Mouse (Mus musculus) embryonic facial prominence, embryonic 10.5 days (tissue): ENCODE data around the gene Itpk1. TPM values are rescaled to one million over a fixed set of nuclear protein-coding genes. Genes with fewer than 3 reads are reported as not detected.

Experiments
- DNase-seq: peaks from one replicate; pipeline ENCODE4 v3.0.0-alpha.2; 2017; ENCODE audit warnings: low spot score
- H3K27ac ChIP-seq: fragments of 300-500 bp; sonication (generic); replicated peaks from 2 replicates; pipeline ENCODE4 v1.5.1; 2016; ENCODE audit warnings: mild to moderate bottlenecking
- H3K27me3 ChIP-seq: fragments of 300-500 bp; sonication (generic); replicated peaks from 2 replicates; pipeline ENCODE4 v1.6.1; 2016; ENCODE audit warnings: low read depth, mild to moderate bottlenecking; ENCODE audit not compliant: poor library complexity, severe bottlenecking
- H3K36me3 ChIP-seq: fragments of 300-500 bp; sonication (generic); replicated peaks from 2 replicates; pipeline ENCODE4 v1.6.1; 2016; ENCODE audit warnings: mild to moderate bottlenecking, moderate library complexity
- H3K4me1 ChIP-seq: fragments of 300-500 bp; sonication (generic); 2 replicates; pipeline ENCODE4 v1.6.1; 2016
- H3K4me3 ChIP-seq: fragments of 300-500 bp; sonication (generic); 2 replicates; pipeline ENCODE4 v1.5.1; 2016; ENCODE audit warnings: mild to moderate bottlenecking, moderate library complexity
- H3K9me3 ChIP-seq: fragments of 300-500 bp; sonication (generic); 2 replicates; pipeline ENCODE4 v1.6.1; 2016; ENCODE audit warnings: mild to moderate bottlenecking
- WGBS: fragments of 180-500 bp; shearing (Covaris S2); methylation state at CpG from one replicate; pipeline ENCODE4 v1.1.7; 2016; 5-methylcytosine and 5-hydroxymethylcytosine counted together
- polyA plus RNA-seq: library from polyadenylated mRNA; unstranded; fragments of >200 nt; fragmentation: Nextera tagmentation; extraction: Ambion mirVana; gene quantifications from 2 replicates; pipeline ENCODE4 v1.2.1, GENCODE M21; 2016

Itpk1 gene
- polyA plus RNA-seq, 1 experiment from 2014 or later = 13.7 TPM

- Histone ChIP-seq H3K27me3 (no peaks in the 10 kb centered on the region), H3K4me3 (no peak overlapping the region), H3K36me3 (no peaks in the 10 kb centered on the region), H3K27ac (0 out of 2 replicates have a peak overlapping the region, but pooled peaks have one; percentile 10), H3K9me3 (no peaks in the 10 kb centered on the region), H3K4me1 (peaks cover 13% of the 10 kb centered on the region)
- no peak for DNase-seq
- 80% methylated on average over 11 of the region's 11 CpGs for WGBS
These were observed 41.2 kb downstream of the Itpk1 start for GRCm38 (mm10) chr12:102663349-102664051.

DNA sequence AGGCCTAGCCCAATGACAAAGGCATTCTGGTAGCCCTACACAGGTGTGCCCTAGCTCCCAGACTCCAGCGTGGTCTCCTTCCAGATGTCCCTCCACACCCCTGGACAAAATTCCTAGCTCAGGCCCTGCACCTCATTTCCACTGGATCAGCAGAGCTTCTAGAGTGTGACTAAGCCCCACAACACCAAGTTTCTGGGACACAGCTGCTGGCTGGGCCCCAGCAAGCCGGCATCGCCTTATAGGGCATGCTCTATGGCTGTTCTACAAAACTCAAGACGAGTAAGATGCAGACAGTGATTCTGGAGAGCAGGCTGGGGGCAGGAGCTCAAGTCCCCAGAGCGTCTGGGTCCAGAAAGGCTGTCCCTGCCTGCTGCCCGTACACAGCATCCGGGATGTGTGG lies 43.0 kb downstream of the Itpk1 start:
- WGBS = 83% methylated on average over 7 of the region's 7 CpGs
- no peak for DNase-seq
- Histone ChIP-seq H3K4me3 (no peak overlapping the region), H3K27ac (peak overlapping the region; percentile 10), H3K9me3 (no peaks in the 10 kb centered on the region), H3K27me3 (no peaks in the 10 kb centered on the region), H3K36me3 (no peaks in the 10 kb centered on the region), H3K4me1 (peaks cover 15% of the 10 kb centered on the region)

DNA sequence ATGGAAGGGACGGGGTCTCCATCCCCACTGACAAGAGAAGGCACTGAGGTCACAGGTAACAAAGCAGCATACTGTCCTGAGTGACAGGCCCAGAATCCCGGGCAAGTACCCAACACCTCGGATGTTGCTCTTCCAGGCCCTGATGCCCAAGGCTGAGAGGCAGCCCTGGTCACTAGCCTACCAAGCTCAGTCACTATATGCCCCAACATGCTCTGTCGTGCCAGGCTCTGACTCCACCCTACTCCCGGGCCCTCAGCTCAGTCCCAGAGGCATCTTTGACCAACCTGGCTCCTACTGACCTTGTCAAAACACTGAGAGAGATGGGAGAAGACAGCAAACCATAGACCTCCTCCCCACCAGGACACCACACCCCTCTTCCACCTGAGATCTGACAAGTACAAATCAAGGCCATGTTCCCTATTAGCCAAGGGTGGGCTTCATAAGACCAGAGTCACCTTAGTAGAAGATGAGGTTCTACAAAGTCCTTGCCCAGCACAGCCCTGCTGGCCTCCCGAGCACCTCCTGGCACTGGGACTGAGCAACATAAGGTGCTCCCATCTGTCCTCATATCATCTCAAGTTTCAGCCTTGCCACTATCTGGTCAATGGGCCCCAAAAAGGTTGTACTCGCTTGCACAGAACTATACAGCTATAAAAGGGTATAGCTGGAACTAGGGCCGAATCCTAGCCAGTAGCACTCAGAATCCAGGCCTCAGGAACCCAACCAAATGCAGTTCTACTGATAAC lies 43.7 kb downstream of the Itpk1 start:
- no peaks in the 10 kb centered on the region for H3K36me3 ChIP-seq

DNA sequence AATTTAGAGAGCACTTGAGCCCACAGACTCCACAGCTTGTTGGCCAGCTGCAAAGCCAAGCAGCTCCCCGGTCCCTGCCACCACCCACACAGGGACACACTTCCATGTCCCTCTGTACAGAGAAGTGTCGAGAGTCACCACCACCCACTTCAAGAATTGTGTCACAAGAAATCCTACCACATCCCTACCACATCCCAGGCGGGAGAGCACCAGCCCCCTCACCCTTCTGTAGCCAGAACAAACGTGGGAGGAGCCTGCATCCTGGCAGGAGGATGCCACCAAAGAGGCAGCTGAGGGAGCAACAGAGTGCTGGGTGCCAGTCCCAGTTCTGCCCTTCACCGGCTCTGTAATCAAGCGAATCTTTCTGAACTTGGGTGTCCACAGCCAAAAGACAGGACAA lies 51.7 kb downstream of the Itpk1 start:
- Histone ChIP-seq H3K4me3 (no peak overlapping the region), H3K27ac (no peak overlapping the region), H3K27me3 (no peaks in the 10 kb centered on the region), H3K4me1 (peaks cover 52% of the 10 kb centered on the region), H3K9me3 (no peaks in the 10 kb centered on the region), H3K36me3 (no peaks in the 10 kb centered on the region)
- 77% methylated on average over 6 of the region's 6 CpGs for WGBS
- DNase-seq = no peak

More for the DNA sequence above, 43.7 kb downstream of the Itpk1 start:
- DNase-seq = no peak
- 87% methylated on average over 8 of the region's 8 CpGs for WGBS
- Histone ChIP-seq H3K27me3 (no peaks in the 10 kb centered on the region), H3K27ac (no peak overlapping the region; the same call in 1 of the 2 replicates), H3K4me1 (peaks cover 22% of the 10 kb centered on the region), H3K9me3 (no peaks in the 10 kb centered on the region), H3K4me3 (no peak overlapping the region)

GRCm38 (mm10) chr12:102652420-102652819 lies 52.3 kb downstream of the Itpk1 start:
- no peak for DNase-seq
- H3K27me3 ChIP-seq = no peaks in the 10 kb centered on the region
- no peaks in the 10 kb centered on the region for H3K36me3 ChIP-seq
- no peaks in the 10 kb centered on the region for H3K9me3 ChIP-seq
- 69% methylated on average over 8 of the region's 8 CpGs for WGBS
- H3K4me1 ChIP-seq = peaks cover 54% of the 10 kb centered on the region
- H3K27ac ChIP-seq = no peak overlapping the region
- no peak overlapping the region for H3K4me3 ChIP-seq

- no peaks in the 10 kb centered on the region for H3K9me3 ChIP-seq
- no peaks in the 10 kb centered on the region for H3K36me3 ChIP-seq
- H3K27ac ChIP-seq = no peak overlapping the region
- H3K27me3 ChIP-seq = no peaks in the 10 kb centered on the region
- no peak for DNase-seq
- WGBS = 61% methylated on average over 8 of the region's 8 CpGs
- peaks cover 56% of the 10 kb centered on the region for H3K4me1 ChIP-seq
- H3K4me3 ChIP-seq = no peak overlapping the region
These were observed 52.9 kb downstream of the Itpk1 start for GRCm38 (mm10) chr12:102651871-102652270.

DNA sequence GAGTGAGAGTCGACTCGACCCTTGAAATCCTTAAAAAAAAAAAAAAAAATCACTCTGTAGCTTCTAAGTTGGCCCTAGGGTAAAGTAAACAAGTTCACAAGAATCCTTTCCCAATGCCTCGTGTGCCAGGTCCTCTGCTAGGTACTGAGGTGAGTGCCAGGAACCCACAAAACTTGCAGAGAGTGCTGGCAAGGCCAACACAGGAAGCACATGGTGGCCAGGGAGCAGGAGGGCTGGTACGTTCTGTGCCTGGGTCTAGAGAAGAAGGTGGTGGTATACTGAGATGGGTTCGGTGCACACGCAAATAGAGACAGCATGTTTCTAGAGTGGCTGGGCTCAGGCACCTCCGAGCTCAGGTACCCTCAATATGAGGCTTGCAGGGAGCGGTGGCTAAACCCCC lies 53.3 kb downstream of the Itpk1 start:
- no peak overlapping the region for H3K27ac ChIP-seq
- no peak overlapping the region for H3K4me3 ChIP-seq
- H3K4me1 ChIP-seq = peaks cover 55% of the 10 kb centered on the region

GRCm38 (mm10) chr12:102650649-102651048 lies 54.1 kb downstream of the Itpk1 start:
- no peak overlapping the region for H3K27ac ChIP-seq
- H3K27me3 ChIP-seq = no peaks in the 10 kb centered on the region
- H3K36me3 ChIP-seq = no peaks in the 10 kb centered on the region
- no peak overlapping the region for H3K4me3 ChIP-seq
- no peaks in the 10 kb centered on the region for H3K9me3 ChIP-seq
- DNase-seq = no peak
- 92% methylated on average over 4 of the region's 4 CpGs for WGBS
- peaks cover 51% of the 10 kb centered on the region for H3K4me1 ChIP-seq

More for the DNA sequence above, 53.3 kb downstream of the Itpk1 start:
- no peaks in the 10 kb centered on the region for H3K27me3 ChIP-seq
- 84% methylated on average over 8 of the region's 8 CpGs for WGBS
- DNase-seq = no peak
- no peaks in the 10 kb centered on the region for H3K9me3 ChIP-seq
- H3K36me3 ChIP-seq = no peaks in the 10 kb centered on the region

DNA sequence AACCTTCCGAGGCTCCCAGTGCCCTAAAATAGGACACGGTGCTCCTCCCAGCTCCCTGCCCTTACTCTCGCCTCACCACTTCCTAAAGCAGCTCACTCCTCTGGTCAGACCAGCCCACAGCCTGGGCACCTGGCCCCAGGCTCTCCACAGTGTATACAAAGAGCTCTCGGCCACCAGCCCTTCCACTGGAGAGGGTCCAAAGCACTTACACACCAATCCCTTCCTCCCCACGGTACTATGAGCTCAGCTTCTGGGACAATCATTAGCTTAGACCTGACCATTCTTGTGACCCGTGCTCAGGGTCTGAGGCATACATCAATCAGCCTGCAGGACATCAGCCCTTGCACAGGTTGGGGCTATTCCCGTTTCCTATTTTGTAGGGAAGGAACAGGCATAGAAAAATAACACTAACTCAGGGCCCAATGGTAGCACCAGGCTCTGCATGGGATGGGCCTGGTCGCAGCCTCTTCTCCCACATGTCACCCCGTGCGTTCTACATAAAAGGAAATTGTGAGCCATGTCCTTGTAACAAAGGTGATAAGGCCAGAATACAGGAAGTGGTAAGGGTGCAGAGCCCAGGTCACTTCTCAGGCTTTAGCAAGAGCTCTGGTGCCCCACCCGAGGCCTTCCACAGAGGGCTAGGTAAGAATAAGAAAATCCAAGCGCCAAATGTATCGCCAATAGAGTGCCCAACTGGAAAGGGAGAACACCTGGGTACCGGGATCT lies 56.7 kb downstream of the Itpk1 start:
- WGBS = 84% methylated on average over 14 of the region's 14 CpGs
- H3K9me3 ChIP-seq = no peaks in the 10 kb centered on the region
- no peak for DNase-seq
- no peak overlapping the region for H3K27ac ChIP-seq
- H3K4me1 ChIP-seq = peaks cover 34% of the 10 kb centered on the region
- no peak overlapping the region for H3K4me3 ChIP-seq
- no peaks in the 10 kb centered on the region for H3K36me3 ChIP-seq
- H3K27me3 ChIP-seq = no peaks in the 10 kb centered on the region

DNA sequence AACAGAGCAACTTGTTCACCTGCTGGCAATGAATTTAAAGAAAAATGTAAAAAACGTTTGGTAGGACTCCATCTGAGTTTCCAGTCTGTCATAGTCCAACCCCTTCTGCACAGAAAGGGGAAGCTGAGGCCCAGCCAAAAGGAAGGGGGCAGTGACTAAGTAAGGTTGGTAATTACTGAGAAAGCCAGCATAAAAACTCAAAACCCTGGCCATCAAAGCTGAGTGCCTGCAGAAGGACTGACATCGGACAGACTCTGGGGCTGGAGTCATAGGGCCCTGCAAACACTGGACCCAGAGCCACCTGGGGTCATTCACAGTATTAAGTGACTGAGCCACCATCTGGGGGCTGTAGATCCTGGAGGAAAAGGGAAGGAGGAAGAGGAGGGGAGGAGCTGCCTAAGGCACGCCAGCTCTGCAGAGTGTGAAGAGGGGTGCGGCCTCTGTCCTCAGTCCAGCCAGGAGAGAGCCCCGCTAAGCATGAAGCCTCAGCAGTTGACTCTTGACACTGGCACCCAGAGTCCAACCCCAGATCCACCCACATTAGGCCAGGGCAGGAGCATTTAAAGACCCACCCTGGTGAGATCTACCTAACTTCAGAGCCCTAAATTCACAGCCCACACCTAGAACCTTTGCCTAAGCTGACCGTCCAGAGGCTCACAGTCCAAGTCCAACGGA lies 58.0 kb downstream of the Itpk1 start:
- Histone ChIP-seq H3K27ac (no peak overlapping the region), H3K27me3 (no peaks in the 10 kb centered on the region), H3K36me3 (no peaks in the 10 kb centered on the region), H3K4me1 (peaks cover 30% of the 10 kb centered on the region), H3K4me3 (no peak overlapping the region), H3K9me3 (no peaks in the 10 kb centered on the region)
- 77% methylated on average over 7 of the region's 7 CpGs for WGBS
- no peak for DNase-seq

DNA sequence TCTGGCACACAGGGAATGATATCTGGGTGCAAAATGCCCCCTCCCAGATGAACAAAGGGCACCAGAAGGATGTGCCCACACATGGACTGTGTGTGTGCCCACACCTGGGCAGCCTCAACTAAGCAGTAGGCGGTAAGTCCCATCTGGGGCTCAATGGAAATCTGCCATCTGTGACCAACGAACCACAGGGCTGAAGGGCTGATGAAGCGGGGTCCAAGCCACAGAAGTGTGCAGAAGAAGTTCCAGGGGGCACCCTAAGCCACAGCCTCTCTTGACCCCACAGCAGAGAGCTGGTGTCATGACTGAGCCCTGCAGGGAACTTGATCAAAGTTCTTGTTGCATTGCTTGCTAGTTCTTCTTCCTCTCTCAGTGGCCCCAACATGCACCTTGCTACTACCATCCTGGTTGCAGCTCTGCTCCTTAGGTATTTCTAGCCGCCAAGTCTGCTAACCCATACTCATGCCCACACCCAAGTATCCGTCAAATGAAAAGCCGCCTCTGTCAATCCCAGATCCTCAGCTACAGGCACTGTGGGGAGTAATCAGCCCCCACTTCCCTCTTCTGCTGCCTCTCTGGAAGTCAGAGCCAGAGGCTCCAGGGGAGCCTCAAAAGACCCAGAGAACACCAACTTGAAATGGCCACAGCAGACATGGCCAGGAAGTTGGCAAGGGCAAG lies 58.7 kb downstream of the Itpk1 start:
- no peak for DNase-seq
- no peak overlapping the region for H3K4me3 ChIP-seq
- H3K27me3 ChIP-seq = no peaks in the 10 kb centered on the region
- H3K36me3 ChIP-seq = no peaks in the 10 kb centered on the region
- WGBS = 85% methylated on average over 6 of the region's 6 CpGs
- H3K9me3 ChIP-seq = no peaks in the 10 kb centered on the region
- peaks cover 35% of the 10 kb centered on the region for H3K4me1 ChIP-seq
- H3K27ac ChIP-seq = no peak overlapping the region

- Histone ChIP-seq H3K9me3 (no peaks in the 10 kb centered on the region), H3K27ac (no peak overlapping the region), H3K4me3 (no peak overlapping the region), H3K36me3 (no peaks in the 10 kb centered on the region), H3K4me1 (peaks cover 51% of the 10 kb centered on the region), H3K27me3 (no peaks in the 10 kb centered on the region)
- no peak for DNase-seq
- WGBS = 86% methylated on average over 6 of the region's 6 CpGs
These were observed 61.4 kb downstream of the Itpk1 start for GRCm38 (mm10) chr12:102643316-102643715.
